Mouse (Mus musculus) heart, adult 2 months (tissue): Measurements from ENCODE around the gene Slc6a20a. TPM values are rescaled to one million over a fixed set of nuclear protein-coding genes. Genes with fewer than 3 reads are reported as not detected.

Experiments
- DNase-seq, 2 experiments: peaks; one replicate each; pipeline ENCODE4 v3.0.0; 2021
- H3K27ac ChIP-seq: fragments of 200-600 bp; 2 replicates; pipeline ENCODE4 v1.8.1; 2022
- H3K27me3 ChIP-seq: fragments of 200-500 bp; 2 replicates; pipeline ENCODE4 v1.6.1; 2012; ENCODE audit warnings: mild to moderate bottlenecking, low read length, inconsistent platforms, mixed read lengths; ENCODE audit not compliant: control insufficient read depth, insufficient read depth
- H3K36me3 ChIP-seq: fragments of 200-500 bp; 2 replicates; pipeline ENCODE4 v1.6.1; 2012; ENCODE audit warnings: low read length, inconsistent platforms; ENCODE audit not compliant: control insufficient read depth, insufficient read depth
- H3K4me1 ChIP-seq: fragments of 200-500 bp; 2 replicates; pipeline ENCODE4 v1.6.1; 2011; ENCODE audit warnings: low read length; ENCODE audit not compliant: control insufficient read depth, insufficient read depth
- H3K4me3 ChIP-seq: fragments of 200-600 bp; 2 replicates; pipeline ENCODE4 v1.8.1; 2022
- H3K79me2 ChIP-seq: fragments of 200-500 bp; replicated peaks from 2 replicates; pipeline ENCODE4 v1.6.1; 2012; ENCODE audit warnings: mild to moderate bottlenecking, inconsistent platforms, low read length, moderate library complexity, mixed read lengths; ENCODE audit not compliant: control insufficient read depth, insufficient read depth
- H3K9ac ChIP-seq: fragments of 200-500 bp; 2 replicates; pipeline ENCODE4 v1.6.1; 2012; ENCODE audit warnings: low read depth, mild to moderate bottlenecking, control low read depth, inconsistent platforms, low read length, mixed read lengths
- CTCF ChIP-seq: fragments of 200-600 bp; IDR thresholded peaks from 2 replicates; pipeline ENCODE4 v1.8.1; 2022; ENCODE audit warnings: antibody characterized with exemption, mild to moderate bottlenecking, moderate library complexity
- EP300 ChIP-seq: fragments of 200-500 bp; IDR thresholded peaks from 2 replicates; pipeline ENCODE4 v1.6.1; 2011; ENCODE audit warnings: low read depth, low read length, control low read depth; ENCODE audit not compliant: insufficient read depth
- POLR2A ChIP-seq: fragments of 200-500 bp; IDR thresholded peaks from 2 replicates; pipeline ENCODE4 v1.6.1; 2011; ENCODE audit warnings: mild to moderate bottlenecking, low read depth, low read length, control low read depth; ENCODE audit not compliant: insufficient read depth
- WGBS: fragments of 180-500 bp; shearing (Covaris S2); methylation state at CpG from one replicate; pipeline ENCODE4 v1.1.7; 2018; 5-methylcytosine and 5-hydroxymethylcytosine counted together
- intact Hi-C: fragments of 180-260 bp; cut with DNase I; formaldehyde crosslinking; loops from one replicate; pipeline ENCODE4 v1.15.1; 2025
- polyA plus RNA-seq: library from polyadenylated mRNA; depleted of rRNA; stranded (reverse); fragments of >200 nt; gene quantifications from 2 replicates; pipeline ENCODE4 v1.2.3, GENCODE M21; 2012; rRNA removed
- total RNA-seq, 2 experiments: library from RNA; stranded (reverse); gene quantifications; 2 replicates each; pipeline ENCODE4 v1.2.3; 2021

Slc6a20a gene
- total and polyA plus RNA-seq, 3 experiments: 0.31 TPM; not detected in 2

DNA sequence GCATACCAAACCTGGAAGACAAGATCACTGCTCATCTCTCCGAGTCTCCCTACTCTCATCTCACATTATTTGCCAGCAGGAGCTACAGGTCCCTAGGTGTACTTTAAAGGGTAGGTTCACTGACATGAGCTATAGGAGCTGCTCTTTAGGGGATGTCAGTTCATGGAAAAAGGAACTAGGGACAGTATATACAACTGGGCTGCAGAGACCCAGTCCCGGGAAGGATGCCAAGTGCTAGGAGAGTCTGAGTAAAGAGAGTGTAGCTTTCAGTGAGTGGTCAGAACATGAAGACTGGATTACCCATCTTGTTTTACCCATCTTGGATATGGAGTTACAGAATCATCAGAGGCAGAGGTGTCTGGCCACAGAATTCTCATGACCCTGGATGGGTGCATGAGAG is 81.3 kb downstream of the Slc6a20a start:
- Histone ChIP-seq H3K4me3 (no peak overlapping the region), H3K27me3 (no peaks in the 10 kb centered on the region), H3K36me3 (no peaks in the 10 kb centered on the region; the same call in 1 of the 2 replicates), H3K4me1 (no peaks in the 10 kb centered on the region; the same call in 1 of the 2 replicates), H3K9ac (no peak overlapping the region), H3K27ac (no peak overlapping the region), H3K79me2 (no peaks in the 10 kb centered on the region)
- no peak for TF ChIP-seq EP300
- TF ChIP-seq POLR2A: no peak
- TF ChIP-seq CTCF: no peak
- WGBS: 93% methylated on average over 2 of the region's 2 CpGs
- no peak for DNase-seq
- intact Hi-C loops: no loop called here

DNA sequence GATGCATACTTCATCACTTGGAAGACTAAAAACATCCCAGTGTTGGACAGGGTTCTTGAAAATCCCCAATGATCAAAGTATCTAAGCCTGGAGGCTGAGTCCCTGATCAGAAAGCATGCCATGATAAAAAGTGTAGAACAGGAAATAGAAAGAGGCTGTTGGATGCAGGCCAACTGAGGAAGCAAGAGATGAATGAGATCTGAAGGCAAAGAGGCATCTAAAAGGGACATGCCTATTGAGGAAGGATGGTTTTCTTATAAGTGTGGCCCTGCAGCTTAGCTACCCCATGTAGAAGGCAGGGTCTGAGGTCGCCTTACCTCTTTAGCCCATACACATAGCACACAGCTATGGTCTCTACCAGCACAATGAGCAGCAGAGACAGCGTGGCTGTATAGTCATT is 81.8 kb downstream of the Slc6a20a start:
- H3K27ac ChIP-seq: no peak overlapping the region
- no peak for DNase-seq
- no peaks in the 10 kb centered on the region for H3K79me2 ChIP-seq
- TF ChIP-seq POLR2A (no peak), EP300 (no peak), CTCF (no peak)
- intact Hi-C loops: no loop called here
- no peaks in the 10 kb centered on the region; the same call in 1 of the 2 replicates for H3K36me3 ChIP-seq
- no peaks in the 10 kb centered on the region for H3K27me3 ChIP-seq
- WGBS: 98% methylated on average over 2 of the region's 2 CpGs
- no peak overlapping the region for H3K4me3 ChIP-seq
- H3K4me1 ChIP-seq: no peaks in the 10 kb centered on the region; the same call in 1 of the 2 replicates
- H3K9ac ChIP-seq: no peak overlapping the region

DNA sequence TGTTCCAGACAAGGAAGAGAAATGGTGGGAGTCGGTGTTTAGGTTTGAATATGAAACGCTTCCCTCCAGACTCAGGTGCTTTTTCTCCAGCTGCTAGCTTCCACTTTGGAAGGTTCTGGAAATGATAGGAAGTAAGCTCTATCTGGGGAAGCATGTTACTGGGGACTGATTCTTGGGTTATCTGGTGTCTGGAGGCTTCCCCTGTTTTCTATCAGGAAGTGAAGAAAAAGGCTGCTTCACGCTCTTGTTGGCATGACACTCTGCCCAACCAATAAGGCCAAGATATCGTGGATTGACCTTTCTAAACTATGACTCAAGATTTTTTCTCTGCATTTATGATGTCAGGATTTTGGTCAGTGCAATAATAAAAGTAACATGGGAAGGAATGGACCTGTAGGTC is 83.5 kb downstream of the Slc6a20a start:
- no peak overlapping the region for H3K27ac ChIP-seq
- TF ChIP-seq POLR2A (no peak), CTCF (no peak), EP300 (no peak)
- no peaks in the 10 kb centered on the region for H3K79me2 ChIP-seq
- WGBS: 78% methylated on average over 4 of the region's 4 CpGs
- no peak overlapping the region for H3K9ac ChIP-seq
- H3K36me3 ChIP-seq: no peaks in the 10 kb centered on the region; the same call in 1 of the 2 replicates
- intact Hi-C loops: no loop called here
- H3K4me1 ChIP-seq: no peaks in the 10 kb centered on the region; the same call in 1 of the 2 replicates
- DNase-seq: no peak
- no peaks in the 10 kb centered on the region for H3K27me3 ChIP-seq
- no peak overlapping the region for H3K4me3 ChIP-seq

DNA sequence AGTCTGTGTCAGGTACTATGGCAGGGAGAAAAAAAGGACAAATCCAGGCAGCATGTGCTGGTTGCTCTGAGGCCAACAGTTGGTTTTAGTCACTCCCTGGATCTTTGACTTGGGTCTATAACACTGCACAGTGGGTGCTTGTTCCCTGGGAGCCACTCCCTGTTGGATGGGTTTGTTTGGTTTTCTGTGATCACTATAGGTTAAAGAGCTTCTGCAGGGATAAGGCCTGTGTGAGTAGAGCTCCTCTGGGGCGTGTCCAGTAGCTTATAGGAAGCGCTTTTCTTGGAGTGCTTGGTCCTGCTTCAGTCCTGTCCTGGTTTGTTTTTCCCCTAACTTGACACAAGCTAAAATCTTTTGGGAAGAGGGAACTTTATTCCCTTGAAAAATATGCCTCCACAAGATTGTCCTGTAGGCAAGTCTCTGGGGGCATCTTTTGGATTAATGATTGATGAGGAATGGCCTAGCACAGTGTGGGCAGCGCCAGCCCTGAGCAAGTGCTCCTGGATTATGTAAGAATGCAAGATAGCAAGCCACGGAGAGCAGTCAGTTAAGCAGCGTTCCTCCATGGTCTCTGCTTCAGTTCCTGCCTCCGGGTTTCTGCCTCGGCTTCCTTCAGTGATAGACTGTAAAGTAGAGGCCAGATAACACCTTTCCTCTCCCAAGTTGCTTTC is 89.3 kb downstream of the Slc6a20a start:
- Histone ChIP-seq H3K4me1 (no peaks in the 10 kb centered on the region), H3K9ac (no peak overlapping the region), H3K36me3 (peaks cover 2% of the 10 kb centered on the region), H3K4me3 (no peak overlapping the region), H3K79me2 (no peaks in the 10 kb centered on the region), H3K27me3 (no peaks in the 10 kb centered on the region), H3K27ac (no peak overlapping the region)
- TF ChIP-seq CTCF: no peak
- no peak for TF ChIP-seq POLR2A
- intact Hi-C loops: no loop called here
- WGBS: 64% methylated on average over 7 of the region's 7 CpGs
- no peak for DNase-seq

Other genes with a start within 250 kb of the Slc6a20a start
- 10 to 100 TPM; 33.7 to 48.9 TPM for gene Limd1, start 200.2 kb downstream of the Slc6a20a start, total RNA-seq
- gene Limd1, start 200.2 kb downstream of the Slc6a20a start, polyA plus RNA-seq: 34.6 and 50.0 TPM in 2 replicates
- gene Sacm1l, start 149.1 kb downstream of the Slc6a20a start, total RNA-seq: 10 to 100 TPM; 35.4 to 36.8 TPM
- 8.3 and 18.9 TPM in 2 replicates for gene Sacm1l, start 149.1 kb downstream of the Slc6a20a start, polyA plus RNA-seq
- not detected for gene Slc6a20b, start 46.3 kb downstream of the Slc6a20a start, total RNA-seq
- 0.02 TPM in 1 of 2 replicates, not detected in the other for gene Slc6a20b, start 46.3 kb downstream of the Slc6a20a start, polyA plus RNA-seq
- gene Ccr9, start 446 bp downstream of the Slc6a20a start, total RNA-seq: under 1 TPM in 1 of 2 experiments, not detected in 1; 0.07 TPM
- gene Ccr9, start 446 bp downstream of the Slc6a20a start, polyA plus RNA-seq: 0.20 and 0.21 TPM in 2 replicates
- 10 to 100 TPM; 38.7 to 39.9 TPM for gene Lztfl1, start 38.8 kb upstream of the Slc6a20a start, total RNA-seq
- gene Lztfl1, start 38.8 kb upstream of the Slc6a20a start, polyA plus RNA-seq: 5.6 and 12.5 TPM in 2 replicates
- under 1 TPM in 1 of 2 experiments, not detected in 1; 0.16 TPM for gene Cxcr6, start 127.6 kb upstream of the Slc6a20a start, total RNA-seq
- 0.15 and 0.37 TPM in 2 replicates for gene Cxcr6, start 127.6 kb upstream of the Slc6a20a start, polyA plus RNA-seq
- gene Fyco1, start 173.0 kb upstream of the Slc6a20a start, total RNA-seq: 100 to 1,000 TPM; 251 to 262 TPM
- 55.5 and 101 TPM in 2 replicates for gene Fyco1, start 173.0 kb upstream of the Slc6a20a start, polyA plus RNA-seq
- not detected for gene Xcr1, start 183.1 kb upstream of the Slc6a20a start, total RNA-seq
- 0.14 and 0.32 TPM in 2 replicates for gene Xcr1, start 183.1 kb upstream of the Slc6a20a start, polyA plus RNA-seq